Mouse (Mus musculus) olfactory bulb, adult 2 months (tissue): ENCODE measurements around the gene Ptch2. TPM values are rescaled to one million over a fixed set of nuclear protein-coding genes. Genes with fewer than 3 reads are reported as not detected.

Experiments used
- H3K27ac ChIP-seq: fragments of 200-500 bp; 2 replicates; pipeline ENCODE4 v1.5.1; 2012; ENCODE audit warnings: low read depth, low read length; ENCODE audit not compliant: insufficient read depth
- H3K4me1 ChIP-seq: fragments of 200-500 bp; 2 replicates; pipeline ENCODE4 v1.6.1; 2012; ENCODE audit warnings: low read length; ENCODE audit not compliant: control insufficient read depth, insufficient read depth
- H3K4me3 ChIP-seq: fragments of 200-500 bp; 2 replicates; pipeline ENCODE4 v1.5.1; 2012; ENCODE audit warnings: mild to moderate bottlenecking, low read depth, low read length, moderate library complexity; ENCODE audit not compliant: insufficient read depth
- CTCF ChIP-seq: fragments of 200-500 bp; IDR thresholded peaks from 2 replicates; pipeline ENCODE4 v1.5.1; 2012; ENCODE audit warnings: low read depth, mild to moderate bottlenecking, low read length, moderate library complexity; ENCODE audit not compliant: insufficient read depth
- POLR2A ChIP-seq: fragments of 200-500 bp; IDR thresholded peaks from 2 replicates; pipeline ENCODE4 v1.6.1; 2012; ENCODE audit warnings: mild to moderate bottlenecking, low read depth, low read length, moderate library complexity; ENCODE audit not compliant: insufficient read depth
- WGBS: fragments of 180-500 bp; shearing (Covaris S2); methylation state at CpG from one replicate; pipeline ENCODE4 v1.1.7; 2018; 5-methylcytosine and 5-hydroxymethylcytosine counted together
- polyA plus RNA-seq: library from polyadenylated mRNA; stranded (reverse); fragments of >200 nt; gene quantifications from 2 replicates; pipeline ENCODE4 v1.2.4, GENCODE M21; 2012; ENCODE audit warnings: low replicate concordance; ENCODE audit not compliant: missing spikeins, insufficient read depth, insufficient read length

Ptch2 gene
- polyA plus RNA-seq, 1 experiment: not detected

- Histone ChIP-seq H3K4me3 (no peak overlapping the region), H3K4me1 (no peaks in the 10 kb centered on the region), H3K27ac (no peak overlapping the region)
- TF ChIP-seq POLR2A (no peak), CTCF (no peak)
- WGBS: 94% methylated on average over 1 of the region's 1 CpGs
Observed at GRCm38 (mm10) chr4:117113237-117113636, 17.4 kb downstream of the Ptch2 start.

- TF ChIP-seq CTCF: no peak
- no peak for TF ChIP-seq POLR2A
- WGBS: 89% methylated on average over 5 of the region's 5 CpGs
- H3K4me1 ChIP-seq: no peaks in the 10 kb centered on the region
- no peak overlapping the region for H3K4me3 ChIP-seq
- H3K27ac ChIP-seq: no peak overlapping the region
Observed at GRCm38 (mm10) chr4:117115592-117115991, 19.7 kb downstream of the Ptch2 start.

GRCm38 (mm10) chr4:117117931-117118330, 22.1 kb downstream of the Ptch2 start:
- Histone ChIP-seq H3K27ac (no peak overlapping the region), H3K4me1 (peaks cover 6% of the 10 kb centered on the region), H3K4me3 (no peak overlapping the region)
- TF ChIP-seq POLR2A (no peak), CTCF (no peak)
- 96% methylated on average over 7 of the region's 7 CpGs for WGBS

GRCm38 (mm10) chr4:117119636-117120035, 23.8 kb downstream of the Ptch2 start:
- Histone ChIP-seq H3K4me1 (peaks cover 9% of the 10 kb centered on the region), H3K4me3 (no peak overlapping the region), H3K27ac (peak overlapping the region; percentile 77)
- WGBS: 68% methylated on average over 5 of the region's 5 CpGs
- TF ChIP-seq POLR2A (no peak), CTCF (no peak)

GRCm38 (mm10) chr4:117120052-117120444, 24.2 kb downstream of the Ptch2 start:
- TF ChIP-seq POLR2A (no peak), CTCF (no peak)
- H3K4me3 ChIP-seq: peak overlapping the region; percentile 70
- peaks cover 13% of the 10 kb centered on the region for H3K4me1 ChIP-seq
- WGBS: 5% methylated on average over 10 of the region's 10 CpGs
- peak overlapping the region; percentile 77 for H3K27ac ChIP-seq

- TF ChIP-seq CTCF (peak; percentile 81), POLR2A (peak; percentile 57)
- Histone ChIP-seq H3K4me3 (peak overlapping the region; percentile 70), H3K27ac (peak overlapping the region; percentile 77), H3K4me1 (peaks cover 20% of the 10 kb centered on the region)
- WGBS: under 1% methylated on average over 69 of the region's 69 CpGs
Observed at GRCm38 (mm10) chr4:117120445-117121414, 24.9 kb downstream of the Ptch2 start.

- TF ChIP-seq CTCF (no peak), POLR2A (no peak)
- Histone ChIP-seq H3K27ac (peak overlapping the region; percentile 45; the same call in 1 of the 2 replicates), H3K4me1 (peaks cover 30% of the 10 kb centered on the region), H3K4me3 (peak overlapping the region; percentile 39)
- WGBS: 34% methylated on average over 4 of the region's 4 CpGs
Observed at GRCm38 (mm10) chr4:117122209-117122608, 26.3 kb downstream of the Ptch2 start.

- H3K27ac ChIP-seq: no peak overlapping the region
- whole genome bisulfite sequencing: 72% methylated on average over 9 of the region's 9 CpGs
- peaks cover 30% of the 10 kb centered on the region for H3K4me1 ChIP-seq
- no peak overlapping the region for H3K4me3 ChIP-seq
- TF ChIP-seq POLR2A (no peak), CTCF (no peak)
Observed at GRCm38 (mm10) chr4:117123546-117124217, 27.8 kb downstream of the Ptch2 start.

- Histone ChIP-seq H3K4me3 (no peak overlapping the region), H3K4me1 (peaks cover 30% of the 10 kb centered on the region), H3K27ac (no peak overlapping the region)
- no peak for TF ChIP-seq POLR2A
- no peak for TF ChIP-seq CTCF
- 91% methylated on average over 3 of the region's 3 CpGs for WGBS
Observed at GRCm38 (mm10) chr4:117124218-117124517, 28.3 kb downstream of the Ptch2 start.
